Mouse (Mus musculus): ENCODE results near the gene Shank3.

- no peak for TF ChIP-seq CTCF (IDR thresholded peaks at IDR 0.05; ENCODE audit: borderline replicate concordance, control insufficient read depth, extremely low read depth, insufficient read depth, low read length, poor library complexity)
- TF ChIP-seq POLR2A (IDR thresholded peaks at IDR 0.05; ENCODE audit: control insufficient read depth, extremely low read depth, insufficient read depth, low read length, poor library complexity), result no peak
Measured at GRCm38 (mm10) chr15:89473370-89473769, 26.1 kb upstream of the Shank3 start.
